Mouse (Mus musculus) right cerebral cortex, postnatal 36 days (tissue): Measurements from ENCODE around the gene Olfr1286.

Source experiments
- DNase-seq, 2 experiments: peaks; one replicate each; pipeline ENCODE4 v3.0.0; 2022; ENCODE audit warnings: low spot score in 2 of 2, mixed read lengths in 1 of 2

Gene Olfr1286

DNA sequence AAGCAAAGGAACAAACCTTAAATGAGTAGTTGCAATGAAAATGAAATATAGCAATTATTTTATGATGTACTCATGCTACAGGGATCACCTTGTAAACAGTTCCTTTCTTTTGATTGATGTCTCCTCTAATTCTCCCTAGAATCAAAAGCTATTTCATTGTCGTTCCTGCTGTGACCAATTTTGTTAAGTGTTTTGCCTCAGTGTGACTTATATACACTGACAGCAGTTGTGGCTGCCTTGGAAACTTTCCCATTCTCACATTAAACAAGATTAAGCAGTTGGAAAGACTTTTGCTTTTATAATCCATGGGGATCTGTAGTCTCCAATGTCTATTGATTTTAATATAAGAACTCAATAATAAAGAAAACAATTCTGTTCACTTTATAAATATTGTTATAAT, at the start of gene Olfr1286:
Olfr1286 (minus strand) TSS at position 185 of the 400 bp plus-strand sequence.
- no peak for DNase-seq

GRCm38 (mm10) chr2:111448842-111449241, 25.9 kb upstream of the Olfr1286 start, which contains the start of gene Olfr1287:
TSS of gene Olfr1287 (plus strand) at chr2:111449142.
- DNase-seq, result no peak

GRCm38 (mm10) chr2:111375222-111375621, 47.7 kb downstream of the Olfr1286 start, which contains the start of gene Olfr1284:
TSS of gene Olfr1284 (plus strand) at chr2:111375522.
- DNase-seq, result no peak
